Mouse (Mus musculus) embryo, embryonic 10.5 days (tissue): ENCODE measurements around the gene Wwc2.
A peak's percentile ranks its signal among the peaks of the same experiment; 100 is the strongest.

ENCODE experiments used
- DNase-seq: peaks from one replicate; pipeline ENCODE4 v3.0.0-alpha.2; 2015; ENCODE audit warnings: low spot score

The Wwc2 gene

DNA sequence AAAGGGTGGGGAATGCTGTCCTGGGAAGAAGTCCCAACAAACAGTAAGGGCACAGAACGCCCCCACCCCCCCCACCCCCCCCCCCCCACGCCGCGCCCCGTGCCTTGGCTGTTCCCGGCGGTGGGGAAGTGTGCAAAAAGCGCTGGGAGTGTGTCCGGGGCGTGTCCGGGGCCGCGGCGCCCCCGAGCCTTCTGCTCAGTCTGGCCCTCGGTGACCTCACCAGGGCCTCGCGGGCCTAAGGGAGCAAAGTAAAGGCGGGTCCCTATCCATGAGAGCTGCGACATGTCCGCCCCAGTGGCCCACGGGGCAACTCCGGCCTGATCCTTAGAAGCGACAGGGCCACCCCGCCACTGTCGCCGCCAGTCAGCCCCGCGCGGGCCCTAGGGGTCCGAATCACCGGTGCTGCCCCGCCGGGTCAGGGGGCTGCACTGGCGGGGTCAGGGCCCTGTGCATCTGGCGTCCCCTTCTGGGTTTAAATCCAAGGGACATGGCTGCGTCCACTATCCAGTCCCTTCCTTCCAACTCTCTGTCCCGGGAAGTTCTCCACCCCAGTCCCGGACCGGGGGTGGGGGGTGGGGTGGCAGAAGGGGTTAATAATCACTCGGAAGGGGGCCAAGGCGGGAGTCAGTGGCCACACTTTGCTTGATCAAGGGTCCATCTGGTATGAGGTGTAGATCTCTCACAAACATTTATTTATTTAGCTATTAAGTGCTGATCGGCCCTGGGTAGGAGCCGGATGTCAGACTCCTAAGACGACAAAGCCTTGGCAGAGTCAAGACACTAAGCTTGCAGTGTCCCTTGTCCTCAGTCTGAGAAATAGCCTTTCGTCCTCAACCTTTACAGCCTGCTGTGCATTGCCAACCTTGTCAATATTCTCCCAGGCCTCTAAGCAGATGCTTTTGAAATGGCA, at the start of gene Wwc2:
Gene Wwc2 (minus strand): TSS at position 14 of the 910 bp plus-strand sequence.
- DNase-seq: peak; percentile 70

GRCm38 (mm10) chr8:48038261-48038934, 47.7 kb upstream of the Wwc2 start:
- no peak for DNase-seq

DNA sequence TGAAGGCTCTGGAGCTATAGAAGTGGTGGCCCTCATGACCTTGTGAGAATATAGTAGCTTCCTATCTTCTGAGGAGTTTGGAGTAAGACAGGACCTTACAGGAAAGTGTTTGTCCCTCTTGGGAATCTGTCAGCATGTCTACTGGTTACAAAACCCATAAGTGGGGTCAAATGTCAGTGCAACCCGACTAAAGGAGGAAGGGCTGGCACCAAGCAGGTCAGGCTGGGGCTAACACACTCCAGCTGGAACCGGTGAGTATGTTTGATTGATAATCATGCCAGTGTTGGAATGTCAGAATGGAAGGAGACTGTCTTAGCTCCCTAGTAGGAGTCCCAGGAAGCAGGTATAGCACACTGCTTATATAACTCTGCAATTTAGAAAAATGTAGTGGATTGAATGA, 41.3 kb upstream of the Wwc2 start:
- peak; percentile 60 for DNase-seq

DNA sequence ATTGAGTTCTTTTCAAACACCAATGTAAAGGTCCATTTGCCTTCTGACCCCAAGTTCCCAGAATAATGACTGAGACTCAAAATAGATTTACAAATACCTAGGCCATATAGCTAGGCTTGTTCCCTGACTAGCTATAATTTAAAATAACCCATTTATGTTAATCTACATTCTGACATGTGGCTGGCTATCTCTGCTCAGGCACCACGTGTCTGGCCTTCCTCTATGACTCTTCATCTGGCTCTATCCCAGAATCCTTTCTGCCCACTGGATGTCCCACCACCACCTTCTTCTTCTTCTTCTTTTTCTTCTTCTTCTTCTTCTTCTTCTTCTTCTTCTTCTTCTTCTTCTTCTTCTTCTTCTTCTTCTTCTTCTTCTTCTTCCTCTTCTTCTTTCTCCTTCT, 39.9 kb upstream of the Wwc2 start:
- no peak for DNase-seq

DNA sequence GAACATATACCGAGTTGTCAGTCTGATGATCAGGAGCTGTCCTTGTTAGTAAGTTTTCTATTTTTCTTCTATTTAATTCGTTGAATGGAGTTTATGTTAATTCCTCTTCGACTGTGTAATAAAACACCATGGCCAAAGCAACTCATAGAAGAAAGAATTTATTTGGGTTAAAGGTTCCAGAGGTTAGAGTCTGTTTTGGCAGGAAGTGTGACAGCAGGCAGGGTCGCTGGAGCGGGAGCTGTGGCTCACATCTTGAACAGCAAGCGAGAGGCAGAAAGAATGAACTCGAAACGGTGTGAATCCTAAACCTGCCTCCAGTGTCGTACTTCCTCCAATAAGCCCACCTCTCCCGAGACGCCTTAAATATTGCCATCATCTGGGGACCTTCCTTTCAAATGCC, 36.1 kb upstream of the Wwc2 start:
- DNase-seq: no peak

DNA sequence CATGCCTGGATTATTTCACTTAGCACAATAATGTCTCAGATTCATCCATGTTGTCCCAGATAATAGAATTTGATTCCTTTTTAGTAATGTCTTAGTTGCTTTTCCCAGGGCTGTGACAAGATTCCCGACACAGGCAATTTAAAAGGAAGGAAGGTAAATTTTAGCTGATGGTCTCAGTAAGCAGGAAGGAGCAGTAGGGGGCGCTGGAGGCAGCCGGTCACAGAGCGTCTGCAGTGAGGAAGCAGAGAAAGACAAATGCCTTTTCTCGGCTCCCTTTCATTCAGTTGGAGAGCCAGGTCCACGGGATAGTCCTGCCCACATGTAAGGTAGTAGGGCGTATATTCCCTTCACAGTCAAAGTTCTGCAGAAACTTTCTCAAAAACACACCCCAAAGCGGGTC, 32.5 kb upstream of the Wwc2 start:
- DNase-seq: no peak

- no peak for DNase-seq
These were observed 29.0 kb upstream of the Wwc2 start for GRCm38 (mm10) chr8:48019737-48020136.

DNA sequence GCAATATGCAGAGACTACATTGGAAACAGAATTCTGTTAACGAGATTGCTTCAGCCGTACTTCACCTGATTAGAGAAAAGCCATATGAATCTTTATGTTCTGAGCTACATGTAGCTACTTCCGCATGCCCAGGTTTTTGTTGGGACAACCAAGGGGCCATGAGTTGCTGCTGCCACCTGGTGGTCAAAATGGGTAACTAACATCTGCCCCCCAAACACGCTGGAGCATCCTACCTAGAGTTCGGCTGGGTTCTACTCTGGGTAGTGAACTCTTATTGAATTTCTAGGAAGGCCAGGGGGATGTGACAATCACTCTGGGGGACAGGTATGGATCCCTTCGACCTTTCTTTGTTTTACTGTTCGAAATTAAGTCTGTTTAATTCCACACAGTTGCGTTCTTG, 25.8 kb upstream of the Wwc2 start:
- DNase-seq: peak; percentile 90

DNA sequence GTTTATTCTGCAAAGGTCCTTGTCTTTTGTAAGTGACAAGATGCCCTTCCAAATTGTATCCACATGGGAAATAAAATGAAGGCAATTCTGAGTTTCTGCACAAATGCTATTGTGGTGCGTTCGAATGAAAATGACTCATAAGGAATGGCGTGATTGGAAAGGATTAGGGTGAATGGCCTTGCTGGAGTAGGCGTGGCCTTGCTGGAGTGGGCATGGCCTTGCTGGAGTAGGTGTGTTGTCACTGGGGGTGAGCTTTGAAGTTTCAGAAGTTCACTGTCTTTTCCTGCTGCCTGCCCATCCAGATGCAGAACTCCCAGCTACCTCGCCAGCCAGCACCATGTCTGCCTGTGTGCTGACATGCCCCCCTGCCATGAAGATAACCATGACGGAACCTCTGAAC, 23.7 kb upstream of the Wwc2 start:
- DNase-seq: no peak

DNA sequence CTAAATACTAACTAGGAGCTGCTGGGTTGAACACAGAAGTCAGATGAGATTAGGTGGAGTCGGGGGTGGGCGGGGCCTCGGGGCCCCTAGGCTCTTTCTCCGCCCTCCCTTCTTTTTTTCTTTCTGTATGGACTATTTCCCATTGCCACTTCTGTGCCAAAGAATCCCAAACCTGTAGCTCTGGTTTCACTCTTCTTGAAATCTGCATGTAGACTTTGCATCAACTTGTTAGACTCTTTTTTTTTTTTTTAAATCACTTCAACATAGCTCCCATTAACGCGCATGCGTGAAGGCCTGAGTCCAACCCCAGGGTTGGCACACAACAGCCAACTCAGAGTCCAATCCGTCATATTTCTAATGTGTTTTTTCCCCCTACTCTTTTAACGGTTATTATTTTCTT, 22.6 kb upstream of the Wwc2 start:
- no peak for DNase-seq

DNA sequence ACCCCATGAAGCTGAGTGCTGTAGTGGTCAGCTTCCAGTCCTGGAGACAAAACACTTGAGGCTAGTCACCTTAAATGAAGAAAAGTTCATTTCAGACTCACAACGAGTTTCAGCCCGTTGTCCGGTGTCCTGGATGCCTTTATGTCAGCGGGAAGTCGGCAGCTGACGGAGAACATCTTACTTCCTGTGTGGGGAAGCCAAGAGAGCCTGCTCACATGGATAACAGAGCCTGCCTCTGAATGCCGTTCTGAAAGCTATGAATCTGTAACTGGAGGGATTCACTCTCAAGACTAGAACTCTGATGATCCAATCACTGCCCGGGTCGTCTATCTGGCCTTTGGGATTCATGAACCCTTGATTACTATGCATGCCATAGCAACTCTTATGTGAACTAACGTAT, 21.1 kb upstream of the Wwc2 start:
- no peak for DNase-seq

- no peak for DNase-seq
These were observed 20.3 kb upstream of the Wwc2 start for GRCm38 (mm10) chr8:48010977-48011376.

DNA sequence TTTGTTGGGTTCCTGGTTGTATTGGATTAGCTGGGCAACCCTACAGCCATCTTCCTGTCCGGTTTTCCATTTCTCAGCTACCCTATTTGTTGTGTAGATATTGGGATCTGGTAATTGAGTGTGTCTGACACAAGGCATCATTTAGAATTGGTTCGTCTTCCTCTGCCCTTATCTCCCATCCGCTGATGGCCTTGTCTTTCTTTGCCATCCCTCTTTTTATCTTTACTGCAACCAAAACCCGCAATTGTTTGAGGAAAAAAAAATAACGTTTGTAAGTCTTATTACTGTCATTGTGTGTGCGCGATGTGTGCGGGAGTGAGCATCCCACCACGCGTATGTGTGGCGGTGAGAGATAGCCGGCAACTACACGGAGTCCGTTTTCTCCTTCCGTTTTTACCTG, 18.7 kb upstream of the Wwc2 start:
- DNase-seq: no peak

DNA sequence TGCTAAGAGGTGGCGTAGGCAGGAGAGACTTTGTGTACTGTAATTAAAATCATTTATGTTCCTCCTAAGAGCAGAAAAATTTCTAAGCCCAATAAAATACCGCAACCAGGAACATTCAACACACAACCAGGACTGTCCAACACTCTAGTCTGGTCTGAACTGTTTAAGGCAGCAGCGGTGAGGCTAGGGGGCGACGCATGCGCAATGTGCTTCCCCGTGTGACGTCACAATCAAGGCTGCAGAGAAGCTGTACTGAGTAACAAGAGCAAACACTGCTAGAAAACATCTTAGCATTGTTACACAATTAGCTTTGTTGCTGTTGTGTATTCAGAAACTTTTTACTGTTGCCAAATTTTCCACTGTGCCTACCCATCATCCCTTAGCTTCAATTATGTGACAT, 18.2 kb upstream of the Wwc2 start:
- no peak for DNase-seq

DNA sequence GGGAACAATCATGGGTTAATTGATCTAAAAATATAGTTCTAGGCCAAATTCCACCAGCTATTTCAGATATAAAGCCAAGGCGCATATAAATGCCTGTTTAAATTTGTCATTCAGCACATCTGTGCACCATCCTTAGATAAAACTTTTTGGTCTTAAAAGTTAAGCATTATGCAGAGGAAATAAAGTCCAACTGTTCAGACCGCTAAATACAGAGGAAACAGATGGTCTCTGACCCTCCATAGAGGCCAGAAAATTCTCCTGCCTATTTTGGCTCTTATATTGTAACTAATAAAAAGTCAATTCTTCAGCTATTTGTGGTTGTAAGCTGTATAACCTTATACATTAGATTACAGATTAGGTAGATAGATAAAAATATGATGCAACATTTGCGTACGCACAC, 16.1 kb upstream of the Wwc2 start:
- no peak for DNase-seq

- DNase-seq: no peak
These were observed 11.8 kb upstream of the Wwc2 start for GRCm38 (mm10) chr8:48002551-48002950.

GRCm38 (mm10) chr8:48001395-48001794, 10.7 kb upstream of the Wwc2 start:
- no peak for DNase-seq

DNA sequence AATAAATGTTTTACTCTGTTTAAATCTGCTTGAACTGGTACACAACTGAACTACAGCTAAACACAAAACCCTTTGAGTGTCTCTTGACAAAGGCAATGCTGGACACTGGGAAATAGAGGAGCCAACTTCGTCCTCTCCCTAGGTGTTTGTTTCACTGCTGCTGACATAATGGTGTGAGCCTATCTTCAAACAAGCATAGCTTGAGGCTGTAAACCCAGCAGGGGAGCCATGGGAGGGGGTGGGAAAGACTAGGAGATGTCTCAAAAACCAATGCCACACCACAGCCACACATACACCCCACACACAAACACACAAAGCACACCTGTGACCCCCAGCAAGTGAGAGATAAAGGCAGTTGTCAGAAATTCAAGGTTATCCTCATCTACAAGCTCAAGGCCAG, 6.0 kb upstream of the Wwc2 start:
- no peak for DNase-seq

DNA sequence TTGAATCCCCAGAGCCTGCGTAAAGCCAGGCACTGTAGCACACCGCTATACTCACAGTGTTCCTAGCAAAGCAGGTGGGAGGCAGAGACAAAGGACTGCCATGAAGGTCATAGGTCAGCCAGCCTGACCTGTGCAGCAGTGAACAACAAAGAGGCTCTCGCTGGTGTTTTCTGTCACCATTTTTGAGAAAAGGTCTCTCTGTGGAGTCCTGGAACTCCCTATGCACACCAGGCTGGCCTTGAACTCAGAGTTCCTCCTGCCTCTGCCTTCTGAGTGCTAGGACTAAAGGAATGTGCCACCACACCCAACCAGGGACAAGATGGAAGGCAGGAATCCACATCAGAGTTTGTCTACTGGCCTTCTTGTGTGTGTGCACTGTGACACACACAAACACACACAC, 5.4 kb upstream of the Wwc2 start:
- DNase-seq: no peak

DNA sequence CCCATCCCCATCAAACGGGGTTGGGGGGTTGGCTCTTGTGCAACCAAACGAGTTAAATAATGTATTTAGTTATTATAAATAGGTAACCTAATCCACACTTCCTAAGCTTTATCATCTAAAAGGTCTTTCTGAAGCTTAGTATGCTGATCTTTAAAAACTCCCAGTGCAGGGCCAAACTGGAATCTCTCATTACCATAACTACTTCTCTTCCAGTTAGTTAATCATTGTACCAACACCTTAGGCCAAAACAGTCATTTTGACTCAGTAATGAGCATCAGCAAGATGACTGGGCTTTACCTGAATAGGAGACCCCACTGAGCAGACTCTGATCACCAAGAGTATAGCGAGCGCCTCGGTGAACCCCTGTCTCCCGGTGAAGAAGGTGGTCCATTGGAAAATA, 4.7 kb upstream of the Wwc2 start:
- DNase-seq: no peak

DNA sequence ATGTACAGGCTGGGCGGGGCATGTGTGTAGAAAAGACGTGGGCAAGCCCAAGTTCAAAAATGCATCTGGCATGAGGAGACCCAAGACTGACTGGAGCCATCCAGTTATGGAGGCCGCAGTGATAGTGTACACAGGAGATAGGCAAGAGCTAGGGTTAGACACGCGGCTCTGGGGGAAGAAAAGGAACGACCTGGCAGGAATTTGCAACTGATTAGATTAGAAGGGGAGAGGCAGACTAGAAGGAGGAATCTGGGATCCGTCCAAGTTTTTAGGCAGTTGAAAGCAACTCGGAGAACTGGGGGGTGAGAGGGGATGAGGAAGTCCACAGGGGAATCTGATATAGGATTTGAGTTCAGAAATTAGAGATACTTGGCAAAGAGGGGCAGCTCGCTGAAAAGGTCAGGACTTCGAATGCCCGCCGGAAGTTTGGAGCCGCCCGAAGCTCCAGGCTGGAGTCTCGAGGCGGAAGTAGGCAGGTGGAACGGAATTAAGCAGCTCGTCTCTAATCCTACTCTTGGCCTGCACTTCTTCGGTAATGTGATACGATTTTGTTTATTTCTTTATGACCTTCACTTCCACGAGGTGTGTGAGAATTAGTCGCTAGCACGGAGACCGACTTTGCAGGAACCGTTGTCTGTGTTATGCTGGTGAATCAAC, 4.0 kb upstream of the Wwc2 start:
- DNase-seq: no peak

GRCm38 (mm10) chr8:47990386-47990772, 345 bp downstream of the Wwc2 start:
- peak; percentile 97 for DNase-seq
